In the genomic region with DNA sequence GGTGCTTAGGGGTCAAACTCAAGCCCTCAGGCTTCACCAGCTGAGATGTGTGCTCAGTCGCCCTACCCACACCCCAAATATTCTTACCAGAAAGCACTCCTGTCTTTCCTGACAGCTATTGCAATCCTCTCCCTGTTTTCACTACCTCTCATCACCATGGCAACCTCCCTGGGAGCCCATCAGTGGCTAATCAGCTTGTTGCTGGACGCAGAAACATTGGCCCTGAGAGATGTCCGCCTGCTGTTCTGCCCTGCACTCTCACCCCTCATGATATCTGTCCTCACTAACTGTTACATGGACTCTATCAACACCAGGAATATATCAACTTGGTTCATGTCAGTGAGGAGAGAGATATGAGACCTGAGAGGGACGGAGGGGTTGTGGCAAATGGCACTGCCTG, we compare ENCODE assay signal across 34 mouse cellular contexts. TPM values are rescaled to one million over a fixed set of nuclear protein-coding genes. Genes with fewer than 3 reads are reported as not detected.
DNase-seq lines count a peak whose midpoint lies in the region; ATAC-seq and TF ChIP-seq lines count a peak whose summit lies in the region.
"Had no signal": no experiment of that assay in that cellular context is flagged by ENCODE, and none has a peak within 500 bp of the region (broad histone marks: within the 10 kb centered on the region; RNA-seq: fewer than 3 reads in every experiment).

No protein-coding gene starts in this region.

- TF ChIP-seq CTCF in midbrain, postnatal 0 days (IDR thresholded peaks at IDR 0.05) = no peak

- H3K4me1 ChIP-seq in hindbrain, embryonic 15.5 days (replicated peaks) = no peaks in the 10 kb centered on the region
- H3K4me1 ChIP-seq in hindbrain, embryonic 14.5 days (replicated peaks; ENCODE audit: control insufficient read depth, insufficient read depth, low read length) = no peaks in the 10 kb centered on the region
- peaks cover 3% of the 10 kb centered on the region; the same call in 1 of the 2 replicates for H3K4me1 ChIP-seq in midbrain, embryonic 11.5 days (ENCODE audit: control insufficient read depth, insufficient read depth, low read length)
- peaks cover 8% of the 10 kb centered on the region for H3K4me1 ChIP-seq in midbrain, embryonic 10.5 days
- no peaks in the 10 kb centered on the region for H3K4me1 ChIP-seq in neural tube, embryonic 15.5 days
- no peaks in the 10 kb centered on the region for H3K4me1 ChIP-seq in midbrain, postnatal 0 days (ENCODE audit: insufficient read depth, low read length)
- H3K4me1 ChIP-seq: embryonic facial prominence, embryonic 12.5 days; embryonic facial prominence, embryonic 15.5 days had no signal

- no peak for DNase-seq in hindbrain, embryonic 14.5 days (ENCODE audit: low spot score)
- DNase-seq in midbrain, embryonic 11.5 days (ENCODE audit: low spot score, missing footprints) = peak; percentile 64
- DNase-seq in midbrain, embryonic 10.5 days (ENCODE audit: low spot score) = no peak
- no peak for DNase-seq in neural tube, embryonic 10.5 days (ENCODE audit: extremely low spot score, low spot score)
- peak; percentile 39 for DNase-seq in midbrain, postnatal 0 days (ENCODE audit: low spot score)
- DNase-seq: adrenal gland, adult 8-10 months; adrenal gland, postnatal 25 days; cerebellum, adult 11 months; cerebellum, adult 2 months; cerebellum, adult 9-11 months; cerebellum, postnatal 25 days; forebrain, postnatal 0 days; gastrocnemius, adult 2 months; gastrocnemius, postnatal 14 days; heart, adult 11 months; kidney, adult 11 months had no signal

- no peaks in the 10 kb centered on the region for H3K27me3 ChIP-seq in hindbrain, embryonic 15.5 days
- no peaks in the 10 kb centered on the region for H3K27me3 ChIP-seq in hindbrain, embryonic 14.5 days (ENCODE audit: control insufficient read depth, insufficient read depth, low read length)
- H3K27me3 ChIP-seq in midbrain, embryonic 11.5 days (ENCODE audit: control insufficient read depth, insufficient read depth, low read length) = no peaks in the 10 kb centered on the region
- H3K27me3 ChIP-seq in midbrain, embryonic 10.5 days (ENCODE audit: low read depth, poor library complexity, severe bottlenecking) = no peaks in the 10 kb centered on the region
- no peaks in the 10 kb centered on the region for H3K27me3 ChIP-seq in neural tube, embryonic 15.5 days (replicated peaks)
- H3K27me3 ChIP-seq in midbrain, postnatal 0 days (ENCODE audit: insufficient read depth, low read length) = no peaks in the 10 kb centered on the region
- H3K27me3 ChIP-seq: CH12.LX; embryonic facial prominence, embryonic 12.5 days; embryonic facial prominence, embryonic 15.5 days; forebrain, embryonic 12.5 days had no signal

- 43% methylated on average over 4 of the region's 4 CpGs for WGBS in hindbrain, embryonic 15.5 days
- 51% methylated on average over 4 of the region's 4 CpGs for WGBS in hindbrain, embryonic 14.5 days
- 60% methylated on average over 4 of the region's 4 CpGs for WGBS in midbrain, embryonic 11.5 days
- WGBS in midbrain, embryonic 10.5 days = 65% methylated on average over 4 of the region's 4 CpGs
- 43% methylated on average over 4 of the region's 4 CpGs for WGBS in neural tube, embryonic 15.5 days
- WGBS in midbrain, postnatal 0 days = 38% methylated on average over 4 of the region's 4 CpGs

- no peak overlapping the region for H3K4me2 ChIP-seq in hindbrain, embryonic 15.5 days
- H3K4me2 ChIP-seq in hindbrain, embryonic 14.5 days (replicated peaks) = no peak overlapping the region
- H3K4me2 ChIP-seq in midbrain, embryonic 11.5 days = no peak overlapping the region
- H3K4me2 ChIP-seq in neural tube, embryonic 15.5 days = no peak overlapping the region
- no peak overlapping the region for H3K4me2 ChIP-seq in midbrain, postnatal 0 days (ENCODE audit: low read depth, low read length, poor library complexity, severe bottlenecking)
- H3K4me2 ChIP-seq: embryonic facial prominence, embryonic 12.5 days; embryonic facial prominence, embryonic 15.5 days; forebrain, embryonic 12.5 days; heart, embryonic 11.5 days had no signal

- H3K36me3 ChIP-seq in hindbrain, embryonic 15.5 days = no peaks in the 10 kb centered on the region
- H3K36me3 ChIP-seq in hindbrain, embryonic 14.5 days (replicated peaks; ENCODE audit: control insufficient read depth, insufficient read depth) = no peaks in the 10 kb centered on the region
- H3K36me3 ChIP-seq in midbrain, embryonic 11.5 days (ENCODE audit: control insufficient read depth, insufficient read depth, low read length) = no peaks in the 10 kb centered on the region
- H3K36me3 ChIP-seq in midbrain, embryonic 10.5 days = no peaks in the 10 kb centered on the region
- H3K36me3 ChIP-seq in neural tube, embryonic 15.5 days = no peaks in the 10 kb centered on the region
- no peaks in the 10 kb centered on the region for H3K36me3 ChIP-seq in midbrain, postnatal 0 days (ENCODE audit: insufficient read depth, low read length)
- H3K36me3 ChIP-seq: embryonic facial prominence, embryonic 12.5 days; embryonic facial prominence, embryonic 15.5 days; forebrain, embryonic 12.5 days; G1E had no signal

- ATAC-seq in hindbrain, embryonic 15.5 days (ENCODE audit: low FRiP score, low read depth) = peak; percentile 54; the same call in 1 of the 2 replicates
- ATAC-seq in hindbrain, embryonic 14.5 days (ENCODE audit: low FRiP score) = no peak
- ATAC-seq in midbrain, embryonic 11.5 days (ENCODE audit: low FRiP score) = no peak
- peak; percentile 65; the same call in 1 of the 2 replicates for ATAC-seq in neural tube, embryonic 15.5 days (ENCODE audit: low FRiP score)
- ATAC-seq in midbrain, postnatal 0 days (ENCODE audit: low FRiP score) = no peak; the same call in 1 of the 2 replicates
- no peak for ATAC-seq in erythroid progenitor cell, adult 5-6 weeks (replicated peaks; ENCODE audit: low FRiP score, poor library complexity, severe bottlenecking)
- ATAC-seq: forebrain, postnatal 0 days had no signal

- no peak overlapping the region for H3K9ac ChIP-seq in hindbrain, embryonic 15.5 days
- no peak overlapping the region for H3K9ac ChIP-seq in hindbrain, embryonic 14.5 days
- H3K9ac ChIP-seq in midbrain, embryonic 11.5 days (ENCODE audit: low read length) = no peak overlapping the region
- no peak overlapping the region for H3K9ac ChIP-seq in neural tube, embryonic 15.5 days (replicated peaks)
- no peak overlapping the region for H3K9ac ChIP-seq in midbrain, postnatal 0 days (replicated peaks; ENCODE audit: low read length, poor library complexity, severe bottlenecking)
- H3K9ac ChIP-seq: embryonic facial prominence, embryonic 12.5 days; embryonic facial prominence, embryonic 15.5 days; forebrain, embryonic 12.5 days; forebrain, postnatal 0 days had no signal

- no peaks in the 10 kb centered on the region for H3K9me3 ChIP-seq in hindbrain, embryonic 15.5 days
- H3K9me3 ChIP-seq in hindbrain, embryonic 14.5 days (ENCODE audit: control insufficient read depth, low read length) = no peaks in the 10 kb centered on the region
- no peaks in the 10 kb centered on the region for H3K9me3 ChIP-seq in midbrain, embryonic 11.5 days (ENCODE audit: control insufficient read depth, low read length)
- H3K9me3 ChIP-seq in midbrain, embryonic 10.5 days (replicated peaks) = no peaks in the 10 kb centered on the region
- H3K9me3 ChIP-seq in neural tube, embryonic 15.5 days (replicated peaks) = no peaks in the 10 kb centered on the region
- H3K9me3 ChIP-seq in midbrain, postnatal 0 days (ENCODE audit: low read length) = no peaks in the 10 kb centered on the region
- H3K9me3 ChIP-seq: embryonic facial prominence, embryonic 12.5 days; embryonic facial prominence, embryonic 15.5 days; forebrain, embryonic 12.5 days; G1E had no signal

- no peak overlapping the region for H3K4me3 ChIP-seq in hindbrain, embryonic 15.5 days
- H3K4me3 ChIP-seq in hindbrain, embryonic 14.5 days (replicated peaks; ENCODE audit: low read length) = no peak overlapping the region
- H3K4me3 ChIP-seq in midbrain, embryonic 11.5 days (ENCODE audit: low read depth, low read length) = no peak overlapping the region
- no peak overlapping the region for H3K4me3 ChIP-seq in midbrain, embryonic 10.5 days
- no peak overlapping the region for H3K4me3 ChIP-seq in neural tube, embryonic 15.5 days (replicated peaks)
- no peak overlapping the region for H3K4me3 ChIP-seq in midbrain, postnatal 0 days (ENCODE audit: low read depth, low read length)
- H3K4me3 ChIP-seq: embryonic facial prominence, embryonic 12.5 days; embryonic facial prominence, embryonic 15.5 days; forebrain, embryonic 12.5 days; gastrocnemius, adult 2 months had no signal

- no peak overlapping the region for H3K27ac ChIP-seq in hindbrain, embryonic 15.5 days (replicated peaks)
- no peak overlapping the region for H3K27ac ChIP-seq in hindbrain, embryonic 14.5 days
- no peak overlapping the region for H3K27ac ChIP-seq in midbrain, embryonic 11.5 days (ENCODE audit: low read depth, low read length)
- H3K27ac ChIP-seq in midbrain, embryonic 10.5 days (replicated peaks) = no peak overlapping the region
- H3K27ac ChIP-seq in neural tube, embryonic 15.5 days (replicated peaks) = no peak overlapping the region
- H3K27ac ChIP-seq in midbrain, postnatal 0 days (ENCODE audit: low read depth, low read length) = 0 out of 2 replicates have a peak overlapping the region, but pooled peaks have one; percentile 4
- H3K27ac ChIP-seq: embryonic facial prominence, embryonic 12.5 days; embryonic facial prominence, embryonic 15.5 days; forebrain, embryonic 12.5 days; gastrocnemius, adult 2 months had no signal

RNA-seq across cellular contexts. Expression of a gene that starts 13.2 kb away (rescaled TPM):
- polyA plus RNA-seq in hindbrain, embryonic 15.5 days (2015; fragmentation: Nextera tagmentation; extraction: Ambion mirVana) = 0.12 and 0.29 TPM in 2 replicates
- polyA plus RNA-seq in hindbrain, embryonic 14.5 days (2014; fragmentation: Nextera tagmentation; extraction: Ambion mirVana) = 0.10 and 0.21 TPM in 2 replicates
- 0.08 and 0.22 TPM in 2 replicates for polyA plus RNA-seq in midbrain, embryonic 11.5 days (2014; fragmentation: Nextera tagmentation; extraction: Ambion mirVana)
- 0.07 TPM in 1 of 2 replicates, not detected in the other for polyA plus RNA-seq in midbrain, embryonic 10.5 days (2016; fragmentation: Nextera tagmentation; extraction: Ambion mirVana)
- 0.28 and 0.31 TPM in 2 replicates for polyA plus RNA-seq in neural tube, embryonic 15.5 days (2015; fragmentation: Nextera tagmentation; extraction: Ambion mirVana)
- total RNA-seq in midbrain, postnatal 0 days (2014; rRNA removed) = 0.22 TPM in 1 of 2 replicates, not detected in the other
- polyA plus RNA-seq in midbrain, postnatal 0 days (2015; fragmentation: Nextera tagmentation; extraction: Ambion mirVana) = 0.28 and 0.36 TPM in 2 replicates
- total RNA-seq in erythroid progenitor cell, adult 5-6 weeks (2015; ENCODE audit: low replicate concordance) = 0.84 and 1.1 TPM in 2 replicates
- total RNA-seq in erythroid progenitor cell, adult 5-6 weeks (2017; ENCODE audit: low replicate concordance) = 0.51 TPM in 1 of 2 replicates, not detected in the other
- total RNA-seq: common myeloid progenitor, adult 5-6 weeks had no signal
- polyA plus RNA-seq: G1E; intestine, embryonic 14.5 days had no signal

RNA-seq across cellular contexts. Expression of a gene that starts 17.5 kb away (rescaled TPM):
- polyA plus RNA-seq in hindbrain, embryonic 15.5 days (2015; fragmentation: Nextera tagmentation; extraction: Ambion mirVana) = 5.5 and 6.6 TPM in 2 replicates
- polyA plus RNA-seq in hindbrain, embryonic 14.5 days (2014; fragmentation: Nextera tagmentation; extraction: Ambion mirVana) = 8.5 and 9.9 TPM in 2 replicates
- 4.2 and 5.7 TPM in 2 replicates for polyA plus RNA-seq in midbrain, embryonic 11.5 days (2014; fragmentation: Nextera tagmentation; extraction: Ambion mirVana)
- 2.6 and 3.1 TPM in 2 replicates for polyA plus RNA-seq in midbrain, embryonic 10.5 days (2016; fragmentation: Nextera tagmentation; extraction: Ambion mirVana)
- 6.6 and 8.1 TPM in 2 replicates for polyA plus RNA-seq in neural tube, embryonic 15.5 days (2015; fragmentation: Nextera tagmentation; extraction: Ambion mirVana)
- 6.2 and 9.6 TPM in 2 replicates for total RNA-seq in midbrain, postnatal 0 days (2014; rRNA removed)
- polyA plus RNA-seq in midbrain, postnatal 0 days (2015; fragmentation: Nextera tagmentation; extraction: Ambion mirVana) = 5.4 and 5.5 TPM in 2 replicates
- total RNA-seq in erythroid progenitor cell, adult 5-6 weeks (2015; ENCODE audit: low replicate concordance) = 9.7 and 12.2 TPM in 2 replicates
- total RNA-seq in erythroid progenitor cell, adult 5-6 weeks (2017; ENCODE audit: low replicate concordance) = 13.3 and 16.6 TPM in 2 replicates

RNA-seq across cellular contexts. Expression of a gene that starts 55.5 kb away (rescaled TPM):
- not detected in 2 replicates for polyA plus RNA-seq in hindbrain, embryonic 15.5 days (2015; fragmentation: Nextera tagmentation; extraction: Ambion mirVana)
- not detected in 2 replicates for polyA plus RNA-seq in hindbrain, embryonic 14.5 days (2014; fragmentation: Nextera tagmentation; extraction: Ambion mirVana)
- not detected in 2 replicates for polyA plus RNA-seq in midbrain, embryonic 11.5 days (2014; fragmentation: Nextera tagmentation; extraction: Ambion mirVana)
- polyA plus RNA-seq in midbrain, embryonic 10.5 days (2016; fragmentation: Nextera tagmentation; extraction: Ambion mirVana) = not detected in 2 replicates
- not detected in 2 replicates for polyA plus RNA-seq in neural tube, embryonic 15.5 days (2015; fragmentation: Nextera tagmentation; extraction: Ambion mirVana)
- total RNA-seq in midbrain, postnatal 0 days (2014; rRNA removed) = not detected in 2 replicates
- not detected in 2 replicates for polyA plus RNA-seq in midbrain, postnatal 0 days (2015; fragmentation: Nextera tagmentation; extraction: Ambion mirVana)
- total RNA-seq in erythroid progenitor cell, adult 5-6 weeks (2015; ENCODE audit: low replicate concordance) = not detected in 2 replicates
- not detected in 2 replicates for total RNA-seq in erythroid progenitor cell, adult 5-6 weeks (2017; ENCODE audit: low replicate concordance)
- total RNA-seq: adrenal gland, adult 8-10 months; adrenal gland, postnatal 25 days; CH12.LX; common myeloid progenitor, adult 5-6 weeks; forebrain, postnatal 0 days; G1E; gastrocnemius, postnatal 14 days; gastrocnemius, postnatal 4 days; heart, postnatal 25 days; hematopoietic stem cell, adult 5-6 weeks had no signal
- polyA plus RNA-seq: cerebellum, adult 2 months; embryonic facial prominence, embryonic 12.5 days; embryonic facial prominence, embryonic 15.5 days; forebrain, embryonic 12.5 days; forebrain, postnatal 0 days; frontal cortex, adult 2 months; G1E; heart, embryonic 11.5 days; heart, embryonic 14.5 days; heart, postnatal 0 days; intestine, embryonic 14.5 days had no signal

RNA-seq across cellular contexts. Expression of a gene that starts 59.9 kb away (rescaled TPM):
- polyA plus RNA-seq in hindbrain, embryonic 15.5 days (2015; fragmentation: Nextera tagmentation; extraction: Ambion mirVana) = 133 and 147 TPM in 2 replicates
- polyA plus RNA-seq in hindbrain, embryonic 14.5 days (2014; fragmentation: Nextera tagmentation; extraction: Ambion mirVana) = 120 and 128 TPM in 2 replicates
- 33.4 and 34.4 TPM in 2 replicates for polyA plus RNA-seq in midbrain, embryonic 11.5 days (2014; fragmentation: Nextera tagmentation; extraction: Ambion mirVana)
- polyA plus RNA-seq in midbrain, embryonic 10.5 days (2016; fragmentation: Nextera tagmentation; extraction: Ambion mirVana) = 19.1 and 36.0 TPM in 2 replicates
- polyA plus RNA-seq in neural tube, embryonic 15.5 days (2015; fragmentation: Nextera tagmentation; extraction: Ambion mirVana) = 118 and 147 TPM in 2 replicates
- total RNA-seq in midbrain, postnatal 0 days (2014; rRNA removed) = 192 and 206 TPM in 2 replicates
- 115 and 124 TPM in 2 replicates for polyA plus RNA-seq in midbrain, postnatal 0 days (2015; fragmentation: Nextera tagmentation; extraction: Ambion mirVana)
- total RNA-seq in erythroid progenitor cell, adult 5-6 weeks (2015; ENCODE audit: low replicate concordance) = not detected in 2 replicates
- not detected in 2 replicates for total RNA-seq in erythroid progenitor cell, adult 5-6 weeks (2017; ENCODE audit: low replicate concordance)
- total RNA-seq: CH12.LX; heart, adult 8-10 months; heart, postnatal 25 days; hematopoietic stem cell, adult 5-6 weeks had no signal
- polyA plus RNA-seq: G1E had no signal

Comparison
In these comparisons a context has a peak if more than half of its experiments do, and no peak if none do; other contexts are left out.
1. ATAC-seq: peak in hindbrain, embryonic 15.5 days (single experiment) and neural tube, embryonic 15.5 days (single experiment); none in hindbrain, embryonic 14.5 days (single experiment), midbrain, embryonic 11.5 days (single experiment), midbrain, postnatal 0 days (single experiment) and erythroid progenitor cell, adult 5-6 weeks (single experiment).
2. DNase-seq: peak in midbrain, embryonic 11.5 days (single experiment) and midbrain, postnatal 0 days (single experiment); none in hindbrain, embryonic 14.5 days (single experiment), midbrain, embryonic 10.5 days (single experiment) and neural tube, embryonic 10.5 days (single experiment).